Mouse (Mus musculus): ENCODE data around the gene Ezh1. TPM values are rescaled to one million over a fixed set of nuclear protein-coding genes. Genes with fewer than 3 reads are reported as not detected.

The Ezh1 gene
- polyA plus RNA-seq, 1 experiment: 44.8 TPM

DNA sequence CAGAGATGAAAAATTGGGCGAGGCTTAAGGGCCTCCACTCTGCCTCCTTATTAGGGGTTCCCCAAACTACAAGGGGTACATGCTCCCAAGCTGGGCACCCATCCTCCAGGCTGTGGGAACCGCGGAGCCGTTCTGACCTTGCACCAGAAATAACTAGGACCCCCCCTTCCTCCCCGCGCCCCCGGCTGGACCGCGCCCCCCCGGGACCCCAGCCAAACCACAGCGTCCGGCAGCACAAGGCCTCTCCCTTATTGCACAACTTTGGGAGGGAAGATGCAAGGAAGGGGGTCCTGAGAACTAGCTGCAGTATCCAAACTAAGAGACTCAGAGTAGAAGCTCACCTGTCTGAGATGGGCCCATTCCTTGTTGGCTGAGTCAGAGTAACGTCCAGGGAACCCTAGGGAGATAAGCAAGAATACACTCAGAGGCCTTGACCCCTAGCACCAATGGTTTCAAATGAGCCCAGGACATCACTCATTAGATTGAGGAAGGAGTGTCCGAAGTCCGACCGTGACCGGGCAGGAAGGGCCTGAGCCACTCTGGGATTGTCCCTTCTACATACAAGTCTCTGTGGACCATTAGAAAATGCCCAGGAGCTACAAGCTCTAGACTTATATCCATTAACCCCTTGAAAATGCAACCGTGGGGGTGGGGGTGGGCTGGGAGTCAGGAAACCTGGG, 57.8 kb downstream of the Ezh1 start:
- Histone ChIP-seq H3K4me1 (ENCODE audit: control insufficient read depth, insufficient read depth, low read length) (peaks cover 19% of the 10 kb centered on the region; the same call in 1 of the 2 replicates), H3K36me3 (ENCODE audit: control insufficient read depth, insufficient read depth, low read length) (peaks cover 4% of the 10 kb centered on the region; the same call in 1 of the 2 replicates), H3K27ac (ENCODE audit: insufficient read depth, low read depth, low read length) (0 out of 2 replicates have a peak overlapping the region, but pooled peaks have one; percentile 10), H3K27me3 (replicated peaks; ENCODE audit: control insufficient read depth, insufficient read depth, low read length) (no peaks in the 10 kb centered on the region), H3K4me3 (ENCODE audit: insufficient read depth, low read depth, low read length) (peak overlapping the region; percentile 17; the same call in 1 of the 2 replicates)
- no peak for TF ChIP-seq POLR2A (IDR thresholded peaks at IDR 0.05; ENCODE audit: low read depth, low read length)
- TF ChIP-seq CTCF (conservative IDR thresholded peaks at IDR 0.05; ENCODE audit: insufficient read depth, insufficient read length, low read depth, low read length): no peak
- 59% methylated on average over 18 of the region's 18 CpGs for WGBS
- peak; percentile 66 for DNase-seq

- WGBS: 71% methylated on average over 8 of the region's 8 CpGs
- DNase-seq: no peak
- Histone ChIP-seq H3K36me3 (ENCODE audit: control insufficient read depth, insufficient read depth, low read length) (peaks cover 4% of the 10 kb centered on the region; the same call in 1 of the 2 replicates), H3K4me3 (ENCODE audit: insufficient read depth, low read depth, low read length) (no peak overlapping the region), H3K4me1 (ENCODE audit: control insufficient read depth, insufficient read depth, low read length) (peaks cover 14% of the 10 kb centered on the region; the same call in 1 of the 2 replicates), H3K27ac (ENCODE audit: insufficient read depth, low read depth, low read length) (0 out of 2 replicates have a peak overlapping the region, but pooled peaks have one; percentile 10), H3K27me3 (replicated peaks; ENCODE audit: control insufficient read depth, insufficient read depth, low read length) (no peaks in the 10 kb centered on the region)
- TF ChIP-seq POLR2A (IDR thresholded peaks at IDR 0.05; ENCODE audit: low read depth, low read length) (no peak), CTCF (conservative IDR thresholded peaks at IDR 0.05; ENCODE audit: insufficient read depth, insufficient read length, low read depth, low read length) (no peak)
Measured at GRCm38 (mm10) chr11:101167963-101168300, 58.3 kb downstream of the Ezh1 start.

DNA sequence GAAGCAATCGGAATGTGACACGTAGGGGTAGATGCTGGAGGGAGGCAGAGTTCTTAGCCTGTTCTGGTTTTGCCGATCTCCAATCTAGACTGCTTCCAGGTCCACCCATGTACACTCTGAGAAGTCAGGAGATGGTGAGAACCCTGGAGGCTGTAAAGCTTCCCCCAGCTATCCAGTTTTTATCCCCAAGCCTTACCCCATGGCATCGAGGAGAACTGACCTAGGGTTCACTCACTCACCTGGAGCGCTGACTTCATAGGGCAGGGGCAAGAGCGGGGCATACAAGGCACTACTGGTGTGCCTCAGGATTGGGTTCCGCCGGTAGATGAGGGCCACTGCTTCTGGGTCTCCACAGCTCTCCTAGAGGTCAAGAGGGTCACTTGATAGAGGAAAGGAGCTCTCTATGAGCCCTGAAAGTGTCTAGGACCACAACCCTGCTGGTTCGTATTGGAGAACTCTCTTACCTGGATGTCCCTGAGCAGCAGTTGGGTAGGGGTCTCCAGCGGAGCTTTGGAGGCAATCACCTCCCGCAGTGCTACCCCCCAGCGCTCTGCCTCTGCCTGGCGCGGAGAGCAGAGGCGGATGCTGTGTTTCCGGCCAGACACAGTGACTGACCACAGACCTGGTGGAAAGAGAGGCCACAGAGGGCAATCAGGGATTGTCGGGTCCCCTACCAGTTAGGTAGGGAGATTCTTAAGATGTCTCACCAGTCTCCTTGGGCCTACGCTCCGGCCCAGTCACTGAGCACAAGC, 58.9 kb downstream of the Ezh1 start:
- DNase-seq: no peak
- H3K27me3 ChIP-seq (replicated peaks; ENCODE audit: control insufficient read depth, insufficient read depth, low read length): no peaks in the 10 kb centered on the region
- H3K4me3 ChIP-seq (ENCODE audit: insufficient read depth, low read depth, low read length): no peak overlapping the region
- H3K36me3 ChIP-seq (ENCODE audit: control insufficient read depth, insufficient read depth, low read length): peaks cover 4% of the 10 kb centered on the region; the same call in 1 of the 2 replicates
- 0 out of 2 replicates have a peak overlapping the region, but pooled peaks have one; percentile 10 for H3K27ac ChIP-seq (ENCODE audit: insufficient read depth, low read depth, low read length)
- WGBS: 77% methylated on average over 19 of the region's 19 CpGs
- H3K4me1 ChIP-seq (ENCODE audit: control insufficient read depth, insufficient read depth, low read length): peaks cover 12% of the 10 kb centered on the region; the same call in 1 of the 2 replicates
- TF ChIP-seq CTCF (conservative IDR thresholded peaks at IDR 0.05; ENCODE audit: insufficient read depth, insufficient read length, low read depth, low read length): no peak
- TF ChIP-seq POLR2A (IDR thresholded peaks at IDR 0.05; ENCODE audit: low read depth, low read length): no peak

GRCm38 (mm10) chr11:101166357-101166756, 59.9 kb downstream of the Ezh1 start:
- TF ChIP-seq CTCF (conservative IDR thresholded peaks at IDR 0.05; ENCODE audit: insufficient read depth, insufficient read length, low read depth, low read length) (no peak), POLR2A (IDR thresholded peaks at IDR 0.05; ENCODE audit: low read depth, low read length) (no peak)
- Histone ChIP-seq H3K4me3 (ENCODE audit: insufficient read depth, low read depth, low read length) (no peak overlapping the region), H3K4me1 (ENCODE audit: control insufficient read depth, insufficient read depth, low read length) (peaks cover 4% of the 10 kb centered on the region; the same call in 1 of the 2 replicates), H3K27ac (ENCODE audit: insufficient read depth, low read depth, low read length) (no peak overlapping the region), H3K27me3 (replicated peaks; ENCODE audit: control insufficient read depth, insufficient read depth, low read length) (no peaks in the 10 kb centered on the region), H3K36me3 (ENCODE audit: control insufficient read depth, insufficient read depth, low read length) (peaks cover 4% of the 10 kb centered on the region; the same call in 1 of the 2 replicates)
- WGBS: 85% methylated on average over 14 of the region's 14 CpGs
- DNase-seq: no peak

GRCm38 (mm10) chr11:101164677-101165580, 61.3 kb downstream of the Ezh1 start:
- Histone ChIP-seq H3K4me3 (ENCODE audit: insufficient read depth, low read depth, low read length) (no peak overlapping the region), H3K27me3 (replicated peaks; ENCODE audit: control insufficient read depth, insufficient read depth, low read length) (no peaks in the 10 kb centered on the region), H3K27ac (ENCODE audit: insufficient read depth, low read depth, low read length) (no peak overlapping the region), H3K36me3 (ENCODE audit: control insufficient read depth, insufficient read depth, low read length) (peaks cover 4% of the 10 kb centered on the region; the same call in 1 of the 2 replicates), H3K4me1 (ENCODE audit: control insufficient read depth, insufficient read depth, low read length) (peaks cover 4% of the 10 kb centered on the region; the same call in 1 of the 2 replicates)
- DNase-seq: no peak
- TF ChIP-seq POLR2A (IDR thresholded peaks at IDR 0.05; ENCODE audit: low read depth, low read length): no peak
- TF ChIP-seq CTCF (conservative IDR thresholded peaks at IDR 0.05; ENCODE audit: insufficient read depth, insufficient read length, low read depth, low read length): no peak
- 78% methylated on average over 35 of the region's 35 CpGs for WGBS

DNA sequence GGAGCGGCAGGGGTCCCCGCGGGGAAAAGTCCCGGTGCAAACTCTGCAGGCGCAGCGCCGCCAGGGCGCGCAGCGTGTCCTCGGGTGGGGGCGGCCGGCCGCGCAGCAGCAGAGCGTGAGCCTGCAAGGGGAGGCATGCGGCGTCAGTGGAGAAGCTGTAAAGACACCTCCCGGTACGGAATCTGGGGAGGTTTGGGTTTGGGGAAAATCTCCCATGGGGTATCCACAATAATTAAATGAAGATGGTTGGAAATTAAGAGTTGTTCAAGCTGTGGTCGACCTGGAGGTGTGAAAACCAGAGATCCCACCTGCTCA, 62.0 kb downstream of the Ezh1 start:
- peaks cover 4% of the 10 kb centered on the region; the same call in 1 of the 2 replicates for H3K36me3 ChIP-seq (ENCODE audit: control insufficient read depth, insufficient read depth, low read length)
- DNase-seq: no peak
- 77% methylated on average over 21 of the region's 21 CpGs for WGBS
- no peak overlapping the region for H3K4me3 ChIP-seq (ENCODE audit: insufficient read depth, low read depth, low read length)
- H3K27ac ChIP-seq (ENCODE audit: insufficient read depth, low read depth, low read length): no peak overlapping the region
- H3K27me3 ChIP-seq (replicated peaks; ENCODE audit: control insufficient read depth, insufficient read depth, low read length): no peaks in the 10 kb centered on the region
- no peak for TF ChIP-seq CTCF (conservative IDR thresholded peaks at IDR 0.05; ENCODE audit: insufficient read depth, insufficient read length, low read depth, low read length)
- TF ChIP-seq POLR2A (IDR thresholded peaks at IDR 0.05; ENCODE audit: low read depth, low read length): no peak
- H3K4me1 ChIP-seq (ENCODE audit: control insufficient read depth, insufficient read depth, low read length): 0 out of 2 replicates have a peak, but pooled peaks cover 3% of the 10 kb centered on the region
